Mouse (Mus musculus): ENCODE results near the gene Ccdc158.

GRCm38 (mm10) chr5:92596865-92597264, 78.2 kb downstream of the Ccdc158 start:
- TF ChIP-seq ZNF384 (IDR thresholded peaks at IDR 0.05; ENCODE audit: low read depth, low read length) (no peak), CHD2 (IDR thresholded peaks at IDR 0.05; ENCODE audit: low read depth, low read length) (no peak), MAFK (IDR thresholded peaks at IDR 0.05; ENCODE audit: insufficient read depth, low read depth, low read length) (no peak), HCFC1 (IDR thresholded peaks at IDR 0.05; ENCODE audit: borderline replicate concordance, insufficient read depth, low read length) (no peak), ZC3H11A (IDR thresholded peaks at IDR 0.05; ENCODE audit: borderline replicate concordance, low read depth, low read length) (no peak)

Measured in ES-E14 (cell line).